Mouse (Mus musculus) small intestine, adult 2 months (tissue): Measurements from ENCODE around the gene Gjc2. TPM values are rescaled to one million over a fixed set of nuclear protein-coding genes. Genes with fewer than 3 reads are reported as not detected.

ENCODE experiments used
- H3K27ac ChIP-seq: fragments of 200-500 bp; 2 replicates; pipeline ENCODE4 v1.5.1; 2012; ENCODE audit warnings: low read depth, low read length, control low read depth, inconsistent platforms; ENCODE audit not compliant: insufficient read depth
- H3K27me3 ChIP-seq: fragments of 200-500 bp; 2 replicates; pipeline ENCODE4 v1.6.1; 2012; ENCODE audit warnings: mild to moderate bottlenecking, moderate library complexity, low read length, inconsistent platforms; ENCODE audit not compliant: control insufficient read depth, insufficient read depth
- H3K36me3 ChIP-seq: fragments of 200-500 bp; 2 replicates; pipeline ENCODE4 v1.6.1; 2012; ENCODE audit warnings: mild to moderate bottlenecking, low read length, control low read depth, inconsistent platforms; ENCODE audit not compliant: control insufficient read depth, insufficient read depth
- H3K4me1 ChIP-seq: fragments of 200-500 bp; 2 replicates; pipeline ENCODE4 v1.6.1; 2012; ENCODE audit warnings: low read length, inconsistent platforms, mixed read lengths; ENCODE audit not compliant: control insufficient read depth, insufficient read depth, insufficient read length
- H3K4me3 ChIP-seq: fragments of 200-500 bp; 2 replicates; pipeline ENCODE4 v1.5.1; 2012; ENCODE audit warnings: low read depth, mild to moderate bottlenecking, control low read depth, inconsistent platforms, low read length, moderate library complexity
- CTCF ChIP-seq: fragments of 200-500 bp; IDR thresholded peaks from 2 replicates; pipeline ENCODE4 v1.5.1; 2012; ENCODE audit warnings: low read depth, mild to moderate bottlenecking, control low read depth, inconsistent platforms, low read length, moderate library complexity, mixed read lengths; ENCODE audit not compliant: insufficient replicate concordance, insufficient read length; ENCODE audit errors: extremely low read depth
- POLR2A ChIP-seq: fragments of 200-500 bp; IDR thresholded peaks from 2 replicates; pipeline ENCODE4 v1.6.1; 2012; ENCODE audit warnings: low read depth, mild to moderate bottlenecking, control low read depth, inconsistent platforms, low read length, moderate library complexity
- WGBS: fragments of 180-500 bp; shearing (Covaris S2); methylation state at CpG from one replicate; pipeline ENCODE4 v1.1.7; 2018; 5-methylcytosine and 5-hydroxymethylcytosine counted together
- polyA plus RNA-seq: library from polyadenylated mRNA; depleted of rRNA; stranded (reverse); fragments of >200 nt; gene quantifications from 2 replicates; pipeline ENCODE4 v1.2.3, GENCODE M21; 2012; rRNA removed

Gene Gjc2
- 4.6 TPM in 2 replicates for polyA plus RNA-seq

GRCm38 (mm10) chr11:59182864-59183331 is at the start of gene Gjc2:
Gjc2 (minus strand) TSS chr11:59183213.
- H3K36me3 ChIP-seq = peaks cover 20% of the 10 kb centered on the region
- peak within 1 kb of the TSS; percentile 88 for H3K27ac ChIP-seq
- H3K27me3 ChIP-seq = no peaks in the 10 kb centered on the region
- peak within 1 kb of the TSS; percentile 29 for H3K4me3 ChIP-seq
- peaks cover 32% of the 10 kb centered on the region for H3K4me1 ChIP-seq
- WGBS = 21% methylated on average over 3 of the region's 3 CpGs
- no peak for TF ChIP-seq CTCF
- TF ChIP-seq POLR2A = no peak

DNA sequence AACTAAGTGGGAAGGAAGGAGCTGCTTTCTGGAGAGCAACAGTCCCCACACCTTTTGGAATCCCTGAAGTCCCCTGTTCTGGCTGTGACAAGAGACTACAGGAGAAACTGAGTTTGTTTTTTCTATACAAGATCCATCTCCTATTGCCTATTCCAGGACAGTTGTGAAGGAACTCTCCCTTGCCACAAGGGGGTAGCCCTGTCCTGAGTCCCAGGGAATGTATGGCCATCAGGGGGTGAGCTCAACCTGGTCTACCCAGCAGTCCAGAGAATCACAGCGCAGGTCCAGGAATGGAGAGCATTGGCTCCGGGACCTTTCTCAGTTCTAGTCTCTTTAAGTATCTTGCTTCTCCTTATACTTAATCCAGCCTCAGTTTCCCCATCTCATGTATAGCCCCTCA is 49.8 kb upstream of the Gjc2 start:
- TF ChIP-seq POLR2A = no peak
- 84% methylated on average over 2 of the region's 2 CpGs for WGBS
- Histone ChIP-seq H3K27me3 (no peaks in the 10 kb centered on the region; the same call in 1 of the 2 replicates), H3K4me3 (no peak overlapping the region), H3K4me1 (peaks cover 10% of the 10 kb centered on the region), H3K27ac (no peak overlapping the region), H3K36me3 (no peaks in the 10 kb centered on the region)

DNA sequence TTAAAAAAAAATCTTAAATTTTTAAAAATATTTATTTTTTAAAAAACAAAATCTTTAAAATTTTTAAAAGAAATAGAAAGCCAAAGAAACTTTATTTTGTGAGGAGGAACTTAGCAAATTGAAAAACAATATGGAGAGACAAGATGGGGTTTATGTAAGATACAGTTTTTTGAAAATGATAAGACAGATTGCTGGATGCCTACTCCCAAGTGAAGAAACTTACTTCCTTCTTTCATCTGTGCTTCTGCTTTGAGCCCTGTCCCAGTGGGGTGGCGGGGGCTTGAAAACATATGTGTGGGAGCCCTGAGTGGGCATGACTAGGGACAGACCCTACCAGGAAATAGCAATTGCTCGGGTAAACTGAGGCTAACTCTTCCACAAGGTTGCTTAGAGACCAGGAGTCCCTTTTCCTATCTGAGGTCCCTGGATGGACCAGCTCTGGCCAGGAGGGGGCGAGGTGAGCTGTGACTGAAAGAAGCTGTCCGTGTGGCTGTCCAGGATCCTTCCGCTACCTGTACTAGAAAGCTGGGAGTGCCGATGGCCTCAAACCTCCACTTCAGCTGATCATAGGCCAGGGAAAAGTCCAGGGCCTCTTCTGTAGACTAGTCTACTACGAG is 47.2 kb upstream of the Gjc2 start:
- Histone ChIP-seq H3K27me3 (no peaks in the 10 kb centered on the region), H3K36me3 (peaks cover 2% of the 10 kb centered on the region; the same call in 1 of the 2 replicates), H3K4me3 (no peak overlapping the region), H3K4me1 (peaks cover 11% of the 10 kb centered on the region), H3K27ac (no peak overlapping the region)
- WGBS = 8% methylated on average over 7 of the region's 7 CpGs
- TF ChIP-seq CTCF = peak; percentile 87; the same call in 1 of the 2 replicates
- no peak for TF ChIP-seq POLR2A

GRCm38 (mm10) chr11:59228122-59228953 is 45.3 kb upstream of the Gjc2 start, which contains the start of gene Arf1:
Arf1 (minus strand) TSS chr11:59228270.
- TF ChIP-seq CTCF = no peak
- peak; percentile 71 for TF ChIP-seq POLR2A
- Histone ChIP-seq H3K36me3 (peaks cover 6% of the 10 kb centered on the region), H3K27ac (peak within 1 kb of the TSS; percentile 98), H3K4me1 (peaks cover 23% of the 10 kb centered on the region), H3K27me3 (no peaks in the 10 kb centered on the region), H3K4me3 (peak within 1 kb of the TSS; percentile 88)
- WGBS = 5% methylated on average over 59 of the region's 59 CpGs

GRCm38 (mm10) chr11:59227604-59228121 is 44.6 kb upstream of the Gjc2 start:
- Histone ChIP-seq H3K4me3 (peak overlapping the region; percentile 88), H3K27ac (peak overlapping the region; percentile 98), H3K4me1 (peaks cover 28% of the 10 kb centered on the region), H3K36me3 (peaks cover 9% of the 10 kb centered on the region), H3K27me3 (no peaks in the 10 kb centered on the region)
- under 1% methylated on average over 51 of the region's 51 CpGs for WGBS
- TF ChIP-seq POLR2A = no peak
- TF ChIP-seq CTCF = no peak

- under 1% methylated on average over 21 of the region's 21 CpGs for WGBS
- peak overlapping the region; percentile 98 for H3K27ac ChIP-seq
- peak overlapping the region; percentile 88 for H3K4me3 ChIP-seq
Observed at GRCm38 (mm10) chr11:59226787-59227603, 44.0 kb upstream of the Gjc2 start.

More at GRCm38 (mm10) chr11:59226787-59227603, 44.0 kb upstream of the Gjc2 start:
- Histone ChIP-seq H3K4me1 (peaks cover 33% of the 10 kb centered on the region), H3K36me3 (peaks cover 9% of the 10 kb centered on the region), H3K27me3 (no peaks in the 10 kb centered on the region)
- TF ChIP-seq CTCF (no peak), POLR2A (peak; percentile 51)
